Mouse (Mus musculus) forebrain, postnatal 0 days (tissue): ENCODE results near the gene Gnb3. TPM values are rescaled to one million over a fixed set of nuclear protein-coding genes. Genes with fewer than 3 reads are reported as not detected.

Experiments
- ATAC-seq: fragments of 200-750 bp; cut with Nextera tagmentation; 2 replicates; pipeline ENCODE4 v1.8.0; 2017; ENCODE audit warnings: mild to moderate bottlenecking, moderate library complexity
- DNase-seq: peaks from one replicate; pipeline ENCODE4 v3.0.0-alpha.2; 2015
- H3K27ac ChIP-seq: fragments of 300-500 bp; sonication (generic); 2 replicates; pipeline ENCODE4 v1.5.1; 2014; ENCODE audit warnings: low read depth, mild to moderate bottlenecking, antibody characterized with exemption, low read length, moderate library complexity, mixed read lengths
- H3K27me3 ChIP-seq: fragments of 300-500 bp; sonication (generic); 2 replicates; pipeline ENCODE4 v1.6.1; 2014; ENCODE audit warnings: mild to moderate bottlenecking, low read length, mixed read lengths; ENCODE audit not compliant: insufficient read depth
- H3K36me3 ChIP-seq: fragments of 300-500 bp; sonication (generic); 2 replicates; pipeline ENCODE4 v1.6.1; 2014; ENCODE audit warnings: mild to moderate bottlenecking, moderate library complexity; ENCODE audit not compliant: insufficient read depth
- H3K4me1 ChIP-seq: fragments of 300-500 bp; sonication (generic); 2 replicates; pipeline ENCODE4 v1.6.1; 2014; ENCODE audit warnings: antibody characterized with exemption; ENCODE audit not compliant: insufficient read depth
- H3K4me2 ChIP-seq: fragments of 300-500 bp; sonication (generic); 2 replicates; pipeline ENCODE4 v1.6.1; 2014; ENCODE audit warnings: low read depth, mild to moderate bottlenecking, moderate library complexity
- H3K4me3 ChIP-seq: fragments of 300-500 bp; sonication (generic); 2 replicates; pipeline ENCODE4 v1.5.1; 2014; ENCODE audit warnings: low read depth, low read length, mixed read lengths
- H3K9ac ChIP-seq: fragments of 300-500 bp; sonication (generic); 2 replicates; pipeline ENCODE4 v1.6.1; 2014; ENCODE audit warnings: mild to moderate bottlenecking
- H3K9me3 ChIP-seq: fragments of 300-500 bp; sonication (generic); 2 replicates; pipeline ENCODE4 v1.6.1; 2016; ENCODE audit warnings: low read length
- CTCF ChIP-seq: sonication (generic); IDR thresholded peaks from 2 replicates; pipeline ENCODE4 v1.5.1; 2016; ENCODE audit warnings: antibody characterized with exemption, control low read depth, low read depth
- WGBS: fragments of 180-500 bp; shearing (Covaris S2); extraction: QIAGEN DNeasy Blood & Tissue Kit; methylation state at CpG from one replicate; pipeline ENCODE4 v1.1.7; 2014; 5-methylcytosine and 5-hydroxymethylcytosine counted together
- polyA plus RNA-seq: library from polyadenylated mRNA; unstranded; fragments of >200 nt; fragmentation: Nextera tagmentation; extraction: Ambion mirVana; gene quantifications from 2 replicates; pipeline ENCODE4 v1.2.1, GENCODE M21; 2015
- total RNA-seq: library from RNA; depleted of rRNA; stranded (reverse); fragments of >200 nt; gene quantifications from 2 replicates; pipeline ENCODE4 v1.2.3, GENCODE M21; 2014; rRNA removed

The Gnb3 gene
- total RNA-seq (0.90 and 1.8 TPM in 2 replicates), polyA plus RNA-seq (0.61 and 1.2 TPM in 2 replicates)

GRCm38 (mm10) chr6:124840241-124841167 is at the start of gene Gnb3:
Gene Gnb3 (minus strand): TSS chr6:124840275.
- ATAC-seq, result peak; percentile 10; the same call in 1 of the 2 replicates
- H3K27me3 ChIP-seq, result no peaks in the 10 kb centered on the region
- no peak within 1 kb of the TSS for H3K4me3 ChIP-seq
- H3K36me3 ChIP-seq, result peaks cover 15% of the 10 kb centered on the region
- no peak within 1 kb of the TSS for H3K4me2 ChIP-seq
- no peak for TF ChIP-seq CTCF
- WGBS, result 30% methylated on average over 15 of the region's 15 CpGs
- no peak within 1 kb of the TSS for H3K27ac ChIP-seq
- H3K9me3 ChIP-seq, result no peaks in the 10 kb centered on the region
- H3K4me1 ChIP-seq, result no peaks in the 10 kb centered on the region
- no peak within 1 kb of the TSS for H3K9ac ChIP-seq
- DNase-seq, result no peak

DNA sequence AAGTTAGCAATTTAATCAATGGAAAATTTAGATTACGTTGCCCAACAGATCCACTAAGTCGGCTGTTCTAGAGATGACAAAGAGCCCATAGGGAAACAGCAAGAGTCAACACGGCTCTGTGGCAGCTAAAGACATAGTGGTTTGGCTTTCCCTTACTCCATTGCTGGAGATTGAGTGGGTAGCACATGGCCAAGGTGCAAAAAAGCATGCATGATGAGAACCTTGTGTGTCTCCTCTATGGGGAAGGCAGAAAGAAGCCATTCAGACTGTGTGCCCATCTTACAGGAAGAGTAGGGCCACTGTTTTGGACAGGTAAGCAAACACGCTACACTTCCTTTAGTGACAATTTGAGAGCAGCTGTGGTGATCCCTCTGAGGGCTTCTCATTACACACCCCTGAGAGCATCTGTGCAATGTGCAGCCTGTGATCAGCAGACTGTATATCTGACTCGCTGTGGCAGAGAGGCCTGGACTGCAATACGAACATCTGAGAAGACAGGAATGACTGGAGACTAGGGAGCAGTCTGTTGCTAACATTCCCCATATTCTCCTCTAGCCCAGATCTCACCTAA is 48.6 kb upstream of the Gnb3 start:
- H3K9ac ChIP-seq, result no peak overlapping the region
- no peak overlapping the region for H3K27ac ChIP-seq
- H3K36me3 ChIP-seq, result no peaks in the 10 kb centered on the region
- H3K4me1 ChIP-seq, result no peaks in the 10 kb centered on the region
- no peak overlapping the region for H3K4me2 ChIP-seq
- ATAC-seq (no peak), DNase-seq (no peak)
- 91% methylated on average over 6 of the region's 6 CpGs for WGBS
- no peak for TF ChIP-seq CTCF
- no peaks in the 10 kb centered on the region for H3K9me3 ChIP-seq
- H3K4me3 ChIP-seq, result no peak overlapping the region
- no peaks in the 10 kb centered on the region for H3K27me3 ChIP-seq

DNA sequence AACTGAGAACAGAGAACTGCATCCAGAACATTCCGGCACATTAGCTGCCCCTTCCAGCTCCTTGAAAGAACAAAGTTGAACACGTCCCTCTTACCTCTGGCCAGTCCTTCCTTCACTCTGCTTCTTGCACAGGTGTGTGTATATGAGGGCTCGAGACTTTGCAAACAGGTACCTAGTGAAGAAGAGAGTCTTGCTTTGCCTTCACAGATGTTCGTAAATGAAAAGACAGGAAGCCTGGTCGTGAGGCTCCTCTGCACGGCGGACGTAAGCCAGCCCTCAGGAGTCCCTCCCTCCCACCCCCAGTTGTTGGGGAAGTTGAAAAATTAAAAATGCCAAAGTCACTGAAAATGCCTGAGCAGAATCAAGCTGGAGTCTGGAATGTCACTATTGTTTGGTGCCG is 47.9 kb upstream of the Gnb3 start, which contains the start of gene Cd4:
TSS of gene Cd4 (minus strand) at position 236 of the 400 bp plus-strand sequence.
- H3K4me3 ChIP-seq, result no peak within 1 kb of the TSS
- H3K4me1 ChIP-seq, result no peaks in the 10 kb centered on the region
- H3K27me3 ChIP-seq, result no peaks in the 10 kb centered on the region
- no peak for TF ChIP-seq CTCF
- no peak within 1 kb of the TSS for H3K9ac ChIP-seq
- 93% methylated on average over 9 of the region's 9 CpGs for WGBS
- DNase-seq (no peak), ATAC-seq (no peak)
- no peak within 1 kb of the TSS for H3K4me2 ChIP-seq
- no peaks in the 10 kb centered on the region for H3K36me3 ChIP-seq
- H3K9me3 ChIP-seq, result no peaks in the 10 kb centered on the region
- H3K27ac ChIP-seq, result no peak within 1 kb of the TSS

GRCm38 (mm10) chr6:124885956-124886381 is 45.9 kb upstream of the Gnb3 start:
- Histone ChIP-seq H3K9me3 (no peaks in the 10 kb centered on the region), H3K9ac (no peak overlapping the region), H3K4me1 (no peaks in the 10 kb centered on the region), H3K27ac (no peak overlapping the region), H3K4me3 (no peak overlapping the region), H3K4me2 (no peak overlapping the region), H3K36me3 (no peaks in the 10 kb centered on the region), H3K27me3 (no peaks in the 10 kb centered on the region)
- TF ChIP-seq CTCF, result no peak
- DNase-seq, result no peak
- no peak for ATAC-seq
- 93% methylated on average over 8 of the region's 8 CpGs for WGBS

DNA sequence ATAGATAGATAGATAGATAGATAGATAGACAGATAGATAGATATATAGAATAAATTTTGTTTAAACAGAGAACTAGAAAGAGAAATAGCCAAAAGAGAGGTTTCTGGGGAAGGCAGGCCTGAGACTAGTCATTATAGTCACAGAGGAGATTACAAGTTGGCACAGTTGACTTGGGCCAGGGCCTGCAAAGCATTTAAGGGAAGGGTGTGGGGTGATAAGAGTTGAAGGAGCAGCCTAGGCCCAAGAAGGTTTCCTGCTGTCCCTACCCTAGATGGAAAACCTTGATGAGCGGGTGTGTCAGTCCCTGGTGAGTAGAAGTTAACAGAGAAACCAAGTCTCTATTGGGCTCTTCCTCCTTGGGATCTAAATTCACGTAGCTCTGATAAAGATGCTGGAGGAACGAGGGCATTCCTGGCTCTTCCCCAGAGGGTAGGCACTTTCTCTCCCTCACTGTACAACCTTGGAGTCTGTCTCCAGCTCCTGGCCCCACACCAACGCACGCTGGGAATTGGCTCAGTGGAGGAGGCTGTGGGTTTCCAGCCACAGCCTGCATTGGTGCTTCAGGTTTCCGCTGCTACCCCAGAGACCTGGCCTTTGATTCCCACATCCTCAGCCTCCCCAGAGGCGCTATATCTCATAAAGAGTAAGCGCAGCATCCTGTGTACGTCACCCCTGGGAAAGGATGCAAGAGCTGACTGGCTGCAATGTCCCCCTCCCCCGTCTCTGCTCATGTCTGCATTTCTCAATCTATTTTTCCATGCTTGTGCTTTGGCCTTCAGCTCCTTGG is 44.8 kb upstream of the Gnb3 start:
- H3K9ac ChIP-seq, result no peak overlapping the region
- no peak overlapping the region for H3K27ac ChIP-seq
- H3K9me3 ChIP-seq, result no peaks in the 10 kb centered on the region
- DNase-seq (no peak), ATAC-seq (no peak)
- H3K4me2 ChIP-seq, result no peak overlapping the region
- H3K27me3 ChIP-seq, result no peaks in the 10 kb centered on the region
- no peak overlapping the region for H3K4me3 ChIP-seq
- TF ChIP-seq CTCF, result no peak
- H3K36me3 ChIP-seq, result no peaks in the 10 kb centered on the region
- WGBS, result 80% methylated on average over 10 of the region's 10 CpGs
- H3K4me1 ChIP-seq, result no peaks in the 10 kb centered on the region

DNA sequence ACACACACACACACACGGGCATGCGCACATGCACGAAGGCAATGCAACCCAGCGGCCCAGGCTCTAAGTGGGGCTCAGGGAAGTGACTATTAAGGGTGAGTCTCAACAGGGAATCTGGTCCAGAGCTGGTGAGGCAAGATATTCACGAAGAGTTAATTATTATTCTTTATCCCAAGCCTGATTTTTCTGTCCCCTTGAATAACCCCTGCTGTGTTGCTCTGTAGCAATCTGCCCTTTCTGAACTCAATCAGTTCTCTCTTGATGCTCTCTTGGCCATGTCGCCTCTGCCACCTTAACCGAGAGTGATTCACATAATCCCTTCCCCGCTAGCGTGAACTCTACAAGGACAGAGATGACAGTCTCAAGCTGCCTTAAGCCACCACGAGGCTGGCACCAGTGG is 43.3 kb upstream of the Gnb3 start:
- ATAC-seq (no peak), DNase-seq (no peak)
- WGBS, result 63% methylated on average over 10 of the region's 10 CpGs
- H3K4me2 ChIP-seq, result no peak overlapping the region
- TF ChIP-seq CTCF, result no peak
- no peaks in the 10 kb centered on the region for H3K27me3 ChIP-seq
- H3K9ac ChIP-seq, result no peak overlapping the region
- H3K9me3 ChIP-seq, result no peaks in the 10 kb centered on the region
- no peak overlapping the region for H3K27ac ChIP-seq
- no peaks in the 10 kb centered on the region for H3K36me3 ChIP-seq
- H3K4me1 ChIP-seq, result no peaks in the 10 kb centered on the region
- H3K4me3 ChIP-seq, result no peak overlapping the region
